Mouse (Mus musculus): ENCODE measurements around the gene Dmrtc1c2. TPM values are rescaled to one million over a fixed set of nuclear protein-coding genes. Genes with fewer than 3 reads are reported as not detected.
"Not testable (repeated sequence)": the region's sequence is repeated elsewhere in the genome, so short reads cannot be mapped to it uniquely, and the experiment has no call there.

Dmrtc1c2 gene
- not detected in 2 replicates for polyA plus RNA-seq (2016; fragmentation: Nextera tagmentation; extraction: Ambion mirVana)

DNA sequence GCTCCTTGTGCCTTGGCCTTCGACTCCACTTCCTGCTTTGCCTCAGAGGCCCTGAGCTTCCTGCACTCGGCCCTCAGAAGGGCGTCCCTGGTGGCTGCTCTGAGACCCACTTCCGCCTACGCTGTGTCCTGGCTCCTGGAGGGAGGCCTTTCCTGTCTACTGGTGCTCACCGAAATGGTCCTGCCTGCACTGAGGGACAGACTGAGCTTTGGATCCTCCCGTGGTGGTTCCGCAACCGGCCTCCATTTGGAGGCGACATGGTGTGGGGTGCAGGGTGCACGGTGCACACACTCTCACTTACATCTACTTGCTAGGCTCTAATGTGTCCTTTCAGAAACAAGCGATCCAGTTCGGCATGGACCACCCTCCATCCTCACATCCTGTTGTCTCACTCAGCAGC lies at the start of gene Dmrtc1c2:
Gene Dmrtc1c2, minus strand, starts transcription at position 101 of the 400 bp plus-strand sequence.
- ATAC-seq; H3K27ac ChIP-seq; H3K4me2 ChIP-seq; H3K27me3 ChIP-seq (replicated peaks); H3K9ac ChIP-seq; H3K4me1 ChIP-seq; H3K36me3 ChIP-seq; H3K9me3 ChIP-seq (replicated peaks); H3K4me3 ChIP-seq: not testable (repeated sequence)
- WGBS (ENCODE audit: insufficient replicate concordance) = no CpG with 5 or more reads among the region's 13 CpGs

DNA sequence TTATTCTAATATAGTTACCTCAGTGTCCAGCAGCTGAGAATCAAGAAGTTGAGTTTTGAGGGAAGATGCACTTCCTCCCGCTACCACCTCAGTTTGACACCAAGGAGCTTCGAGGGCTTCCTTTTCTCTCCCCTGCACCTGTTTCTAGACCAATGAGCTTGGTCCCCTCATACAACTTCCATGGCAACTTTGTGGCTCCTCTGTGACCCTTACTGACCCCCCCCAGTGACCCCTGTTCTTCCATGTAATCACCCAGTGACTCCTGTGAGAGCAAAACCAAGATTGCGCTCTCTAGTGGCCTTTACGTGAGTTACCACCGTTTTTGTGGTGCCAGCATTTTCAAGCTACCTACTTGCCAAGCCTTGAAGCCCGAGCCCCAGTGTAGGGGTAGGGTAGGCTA lies 13.5 kb upstream of the Dmrtc1c2 start, which contains the start of gene 1700031F05Rik:
Gene 1700031F05Rik, minus strand, starts transcription at position 101 of the 400 bp plus-strand sequence.
- no peak within 1 kb of the TSS for H3K4me3 ChIP-seq
- no peak for ATAC-seq
- H3K27me3 ChIP-seq (replicated peaks) = no peaks in the 10 kb centered on the region
- H3K4me2 ChIP-seq = no peak within 1 kb of the TSS
- H3K9ac ChIP-seq = no peak within 1 kb of the TSS
- no peaks in the 10 kb centered on the region for H3K4me1 ChIP-seq
- H3K27ac ChIP-seq = no peak within 1 kb of the TSS
- H3K9me3 ChIP-seq (replicated peaks) = no peaks in the 10 kb centered on the region
- WGBS (ENCODE audit: insufficient replicate concordance) = 71% methylated on average over 6 of the region's 6 CpGs
- no peaks in the 10 kb centered on the region for H3K36me3 ChIP-seq

DNA sequence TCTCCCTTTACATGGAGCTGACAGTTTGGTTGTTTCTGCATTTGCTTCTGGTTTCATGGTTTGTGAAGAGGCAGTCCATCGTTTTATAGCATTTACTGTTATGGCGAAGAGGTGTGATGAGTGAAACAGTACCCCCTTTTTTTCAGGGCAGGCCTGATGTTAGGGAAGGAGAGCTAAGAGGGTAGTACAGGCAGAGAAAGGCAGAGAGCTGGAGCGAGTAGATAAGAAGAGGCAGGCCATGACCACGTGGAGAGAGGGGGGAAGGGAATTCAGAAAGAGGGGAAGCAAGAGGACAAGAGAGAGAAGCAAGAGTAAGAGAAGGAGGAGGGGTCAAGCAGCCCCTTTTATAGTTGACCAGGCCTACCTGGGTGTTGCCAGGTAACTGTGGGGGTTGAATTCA lies 42.1 kb downstream of the Dmrtc1c2 start:
- Histone ChIP-seq H3K27ac (no peak overlapping the region), H3K27me3 (replicated peaks) (no peaks in the 10 kb centered on the region; the same call in 1 of the 2 replicates), H3K4me1 (no peaks in the 10 kb centered on the region), H3K9me3 (replicated peaks) (no peaks in the 10 kb centered on the region), H3K4me2 (no peak overlapping the region), H3K36me3 (no peaks in the 10 kb centered on the region), H3K9ac (no peak overlapping the region), H3K4me3 (no peak overlapping the region)
- ATAC-seq = no peak
- 45% methylated on average over 4 of the region's 4 CpGs for WGBS (ENCODE audit: insufficient replicate concordance)

DNA sequence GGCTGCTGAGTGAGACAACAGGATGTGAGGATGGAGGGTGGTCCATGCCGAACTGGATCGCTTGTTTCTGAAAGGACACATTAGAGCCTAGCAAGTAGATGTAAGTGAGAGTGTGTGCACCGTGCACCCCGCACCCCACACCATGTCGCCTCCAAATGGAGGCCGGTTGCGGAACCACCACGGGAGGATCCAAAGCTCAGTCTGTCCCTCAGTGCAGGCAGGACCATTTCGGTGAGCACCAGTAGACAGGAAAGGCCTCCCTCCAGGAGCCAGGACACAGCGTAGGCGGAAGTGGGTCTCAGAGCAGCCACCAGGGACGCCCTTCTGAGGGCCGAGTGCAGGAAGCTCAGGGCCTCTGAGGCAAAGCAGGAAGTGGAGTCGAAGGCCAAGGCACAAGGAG lies 51.8 kb downstream of the Dmrtc1c2 start, which contains the start of gene Dmrtc1c1:
Gene Dmrtc1c1, plus strand, starts transcription at position 301 of the 400 bp plus-strand sequence.
- H3K4me2 ChIP-seq; H3K27ac ChIP-seq; ATAC-seq; H3K27me3 ChIP-seq (replicated peaks); H3K4me1 ChIP-seq; H3K9ac ChIP-seq; H3K9me3 ChIP-seq (replicated peaks); H3K36me3 ChIP-seq; H3K4me3 ChIP-seq: not testable (repeated sequence)
- no CpG with 5 or more reads among the region's 14 CpGs for WGBS (ENCODE audit: insufficient replicate concordance)

Other genes with a start within 250 kb of the Dmrtc1c2 start
- 2.1 TPM in 2 replicates for gene Phka1, start 210.4 kb downstream of the Dmrtc1c2 start, polyA plus RNA-seq (2016; fragmentation: Nextera tagmentation; extraction: Ambion mirVana)
- not detected in 2 replicates for gene Gm3880, start 167.6 kb downstream of the Dmrtc1c2 start, polyA plus RNA-seq (2016; fragmentation: Nextera tagmentation; extraction: Ambion mirVana)
- not detected in 2 replicates for gene Gm9112, start 147.0 kb downstream of the Dmrtc1c2 start, polyA plus RNA-seq (2016; fragmentation: Nextera tagmentation; extraction: Ambion mirVana)
- not detected in 2 replicates for gene Dmrtc1b, start 146.8 kb downstream of the Dmrtc1c2 start, polyA plus RNA-seq (2016; fragmentation: Nextera tagmentation; extraction: Ambion mirVana)
- not detected in 2 replicates for gene Dmrtc1c1, start 51.7 kb downstream of the Dmrtc1c2 start, polyA plus RNA-seq (2016; fragmentation: Nextera tagmentation; extraction: Ambion mirVana)
- not detected in 2 replicates for gene 1700031F05Rik, start 13.4 kb upstream of the Dmrtc1c2 start, polyA plus RNA-seq (2016; fragmentation: Nextera tagmentation; extraction: Ambion mirVana)
- gene Dmrtc1a, start 54.1 kb upstream of the Dmrtc1c2 start, polyA plus RNA-seq (2016; fragmentation: Nextera tagmentation; extraction: Ambion mirVana) = 0.17 TPM in 1 of 2 replicates, not detected in the other
- gene 1700011M02Rik, start 54.3 kb upstream of the Dmrtc1c2 start, polyA plus RNA-seq (2016; fragmentation: Nextera tagmentation; extraction: Ambion mirVana) = not detected in 2 replicates
- not detected in 2 replicates for gene 1700018G05Rik, start 73.8 kb upstream of the Dmrtc1c2 start, polyA plus RNA-seq (2016; fragmentation: Nextera tagmentation; extraction: Ambion mirVana)

Measured in liver, embryonic 12.5 days (tissue).